Mouse (Mus musculus): ENCODE measurements around the gene Zc3h12d.
"Not testable (repeated sequence)": the region's sequence is repeated elsewhere in the genome, so short reads cannot be mapped to it uniquely, and the experiment has no call there.

GRCm38 (mm10) chr10:7880283-7880682 is 48.0 kb downstream of the Zc3h12d start:
- TF ChIP-seq MAFK (IDR thresholded peaks at IDR 0.05; ENCODE audit: insufficient read depth, low read depth, low read length); ZC3H11A (IDR thresholded peaks at IDR 0.05; ENCODE audit: borderline replicate concordance, low read depth, low read length); ZNF384 (IDR thresholded peaks at IDR 0.05; ENCODE audit: low read depth, low read length); HCFC1 (IDR thresholded peaks at IDR 0.05; ENCODE audit: borderline replicate concordance, insufficient read depth, low read length); CHD2 (IDR thresholded peaks at IDR 0.05; ENCODE audit: low read depth, low read length): not testable (repeated sequence)

All from ES-E14 (cell line).